Mouse (Mus musculus) neural tube, embryonic 12.5 days (tissue): ENCODE data around the gene Gabra4. TPM values are rescaled to one million over a fixed set of nuclear protein-coding genes. Genes with fewer than 3 reads are reported as not detected.

Source experiments
- polyA plus RNA-seq: library from polyadenylated mRNA; unstranded; fragments of >200 nt; fragmentation: Nextera tagmentation; extraction: Ambion mirVana; gene quantifications from 2 replicates; pipeline ENCODE4 v1.2.1, GENCODE M21; 2016

The Gabra4 gene
- polyA plus RNA-seq, 1 experiment from 2014 or later, result 3.9 TPM

Other genes starting within 250 kb of the Gabra4 start
- not detected in 2 replicates for gene Cox7b2, start 110.1 kb downstream of the Gabra4 start, polyA plus RNA-seq
- gene Gabrb1, start 195 bp downstream of the Gabra4 start, polyA plus RNA-seq, result 1.9 and 2.1 TPM in 2 replicates